Mouse (Mus musculus): ENCODE results near the gene Oprm1. TPM values are rescaled to one million over a fixed set of nuclear protein-coding genes. Genes with fewer than 3 reads are reported as not detected.
"Not testable (repeated sequence)": the region's sequence is repeated elsewhere in the genome, so short reads cannot be mapped to it uniquely, and the experiment has no call there.

Gene Oprm1
- polyA plus RNA-seq, 1 experiment = not detected

GRCm38 (mm10) chr10:6873917-6874316, 115.6 kb downstream of the Oprm1 start:
- Histone ChIP-seq H3K4me3 (ENCODE audit: insufficient read depth, low read depth, low read length) (no peak overlapping the region), H3K4me1 (ENCODE audit: control insufficient read depth, insufficient read depth, insufficient read length, low read length) (no peaks in the 10 kb centered on the region), H3K27ac (replicated peaks; ENCODE audit: low read depth, low read length) (no peak overlapping the region)

DNA sequence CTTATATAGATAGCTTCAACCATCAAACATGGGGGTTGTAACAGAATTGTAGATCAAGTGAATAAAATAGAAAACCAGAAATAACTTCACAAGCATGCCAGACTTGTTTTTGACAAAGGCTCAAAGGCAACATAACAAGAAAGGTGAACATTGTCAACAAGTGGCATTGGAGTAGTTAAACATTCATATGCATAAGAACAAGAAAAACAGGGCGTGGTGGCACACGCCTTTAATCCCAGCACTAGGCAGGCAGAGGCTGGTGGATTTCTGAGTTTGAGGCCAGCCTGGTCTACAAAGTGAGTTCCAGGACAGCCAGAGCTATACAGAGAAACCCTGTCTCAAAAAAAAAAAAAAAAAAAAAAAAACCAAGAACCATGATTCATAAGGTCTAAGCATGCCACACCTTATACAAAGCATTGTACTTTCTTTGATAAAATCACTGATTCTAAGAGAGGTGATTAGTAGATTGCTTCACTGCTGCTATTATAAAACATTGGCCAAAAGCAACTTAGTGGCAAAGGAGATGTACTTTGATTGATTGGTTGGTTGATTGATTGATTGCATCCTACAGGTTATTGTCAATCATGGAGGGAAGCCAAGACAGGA, 120.1 kb downstream of the Oprm1 start:
- Histone ChIP-seq H3K4me3 (ENCODE audit: insufficient read depth, low read depth, low read length) (no peak overlapping the region), H3K27ac (replicated peaks; ENCODE audit: low read depth, low read length) (no peak overlapping the region), H3K4me1 (ENCODE audit: control insufficient read depth, insufficient read depth, insufficient read length, low read length) (no peaks in the 10 kb centered on the region)

- not testable (repeated sequence) for H3K4me1 ChIP-seq (ENCODE audit: control insufficient read depth, insufficient read depth, insufficient read length, low read length); H3K4me3 ChIP-seq (ENCODE audit: insufficient read depth, low read depth, low read length); H3K27ac ChIP-seq (replicated peaks; ENCODE audit: low read depth, low read length)
Measured at GRCm38 (mm10) chr10:6882041-6882440, 123.7 kb downstream of the Oprm1 start.

DNA sequence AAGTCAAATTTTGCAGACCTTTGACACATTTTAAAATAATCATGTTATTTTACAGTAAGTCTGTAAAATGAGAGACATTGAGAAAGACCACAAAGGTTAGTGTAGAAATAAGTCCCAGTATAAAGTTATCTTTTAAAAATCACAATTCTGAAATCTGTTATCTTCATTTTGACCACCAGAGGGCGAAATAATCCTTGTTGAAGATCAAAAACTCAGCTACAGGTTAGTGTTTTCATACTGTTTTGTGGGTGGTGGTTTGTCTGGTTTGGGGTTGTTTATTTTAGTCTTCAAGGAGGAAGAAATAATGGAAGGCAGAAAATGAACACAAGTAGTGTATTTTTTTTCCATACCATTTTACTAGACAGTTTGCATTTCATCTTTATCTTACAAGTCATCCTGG, 127.2 kb downstream of the Oprm1 start:
- no peak overlapping the region for H3K4me3 ChIP-seq (ENCODE audit: insufficient read depth, low read depth, low read length)
- H3K27ac ChIP-seq (replicated peaks; ENCODE audit: low read depth, low read length) = no peak overlapping the region
- no peaks in the 10 kb centered on the region for H3K4me1 ChIP-seq (ENCODE audit: control insufficient read depth, insufficient read depth, insufficient read length, low read length)

- Histone ChIP-seq H3K4me1 (ENCODE audit: control insufficient read depth, insufficient read depth, insufficient read length, low read length) (no peaks in the 10 kb centered on the region), H3K4me3 (ENCODE audit: insufficient read depth, low read depth, low read length) (no peak overlapping the region), H3K27ac (replicated peaks; ENCODE audit: low read depth, low read length) (no peak overlapping the region)
Measured at GRCm38 (mm10) chr10:6889640-6890245, 131.4 kb downstream of the Oprm1 start.

- H3K4me1 ChIP-seq (ENCODE audit: control insufficient read depth, insufficient read depth, insufficient read length, low read length) = no peaks in the 10 kb centered on the region
- H3K4me3 ChIP-seq (ENCODE audit: insufficient read depth, low read depth, low read length) = no peak overlapping the region
- no peak overlapping the region for H3K27ac ChIP-seq (replicated peaks; ENCODE audit: low read depth, low read length)
Measured at GRCm38 (mm10) chr10:6890348-6891009, 132.2 kb downstream of the Oprm1 start.

- Histone ChIP-seq H3K27ac (replicated peaks; ENCODE audit: low read depth, low read length) (no peak overlapping the region), H3K4me3 (ENCODE audit: insufficient read depth, low read depth, low read length) (no peak overlapping the region), H3K4me1 (ENCODE audit: control insufficient read depth, insufficient read depth, insufficient read length, low read length) (no peaks in the 10 kb centered on the region)
Measured at GRCm38 (mm10) chr10:6895796-6896195, 137.5 kb downstream of the Oprm1 start.

DNA sequence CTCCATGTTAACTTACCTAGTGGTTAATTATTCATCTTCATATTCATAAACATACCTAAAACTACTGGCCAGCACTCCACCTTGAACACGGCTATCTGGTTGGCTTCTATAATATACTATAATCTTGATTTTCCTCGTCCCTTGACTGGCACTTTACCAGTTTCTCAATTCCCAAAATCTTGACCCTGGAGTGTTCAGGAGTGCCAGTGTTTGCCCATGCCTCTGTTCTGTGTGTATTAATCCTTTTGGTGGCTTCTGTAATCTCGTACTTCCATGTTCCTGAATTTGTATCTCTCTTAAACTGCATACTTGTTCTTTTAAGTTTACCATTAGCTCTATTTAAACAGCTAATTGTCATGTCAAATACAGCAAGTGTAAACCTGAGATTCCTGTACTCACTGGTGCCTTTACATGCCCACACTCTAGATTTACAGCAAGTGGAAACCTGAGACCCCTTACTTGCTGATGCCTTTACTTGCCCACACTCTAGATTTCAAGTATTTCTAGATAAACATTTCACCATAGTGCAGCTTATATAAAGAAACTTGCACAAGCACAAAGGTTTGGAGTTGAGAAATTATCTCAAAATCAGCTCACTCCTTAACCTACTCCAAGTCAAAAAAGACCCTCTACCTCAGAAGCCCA, 138.5 kb downstream of the Oprm1 start:
- Histone ChIP-seq H3K4me3 (ENCODE audit: insufficient read depth, low read depth, low read length) (no peak overlapping the region), H3K4me1 (ENCODE audit: control insufficient read depth, insufficient read depth, insufficient read length, low read length) (no peaks in the 10 kb centered on the region), H3K27ac (replicated peaks; ENCODE audit: low read depth, low read length) (no peak overlapping the region)

GRCm38 (mm10) chr10:6900126-6900525, 141.8 kb downstream of the Oprm1 start:
- Histone ChIP-seq H3K27ac (replicated peaks; ENCODE audit: low read depth, low read length) (no peak overlapping the region), H3K4me3 (ENCODE audit: insufficient read depth, low read depth, low read length) (no peak overlapping the region), H3K4me1 (ENCODE audit: control insufficient read depth, insufficient read depth, insufficient read length, low read length) (no peaks in the 10 kb centered on the region)

- no peaks in the 10 kb centered on the region for H3K4me1 ChIP-seq (ENCODE audit: control insufficient read depth, insufficient read depth, insufficient read length, low read length)
- no peak overlapping the region for H3K27ac ChIP-seq (replicated peaks; ENCODE audit: low read depth, low read length)
- H3K4me3 ChIP-seq (ENCODE audit: insufficient read depth, low read depth, low read length) = no peak overlapping the region
Measured at GRCm38 (mm10) chr10:6901819-6902393, 143.6 kb downstream of the Oprm1 start.

DNA sequence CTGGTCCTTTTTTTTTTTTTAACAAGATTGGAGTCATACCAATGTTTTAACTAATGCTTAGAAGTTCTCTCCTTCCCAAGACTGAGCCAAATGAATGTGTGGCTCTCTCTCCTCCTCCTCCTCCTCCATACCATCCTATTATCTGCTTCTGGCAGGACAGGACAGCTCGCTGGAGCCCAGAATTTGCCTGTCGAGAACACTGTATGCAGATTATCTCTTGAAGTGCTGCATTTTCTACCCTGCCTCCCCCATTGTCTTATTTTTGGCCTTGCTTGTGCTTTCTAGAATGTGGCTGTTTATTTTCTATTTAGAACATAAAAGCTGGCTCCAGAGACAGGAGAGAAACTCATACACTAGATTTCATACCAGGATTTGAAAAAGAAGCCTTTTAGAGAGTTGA, 151.5 kb downstream of the Oprm1 start:
- Histone ChIP-seq H3K4me3 (ENCODE audit: insufficient read depth, low read depth, low read length) (no peak overlapping the region), H3K27ac (replicated peaks; ENCODE audit: low read depth, low read length) (no peak overlapping the region), H3K4me1 (ENCODE audit: control insufficient read depth, insufficient read depth, insufficient read length, low read length) (no peaks in the 10 kb centered on the region)

DNA sequence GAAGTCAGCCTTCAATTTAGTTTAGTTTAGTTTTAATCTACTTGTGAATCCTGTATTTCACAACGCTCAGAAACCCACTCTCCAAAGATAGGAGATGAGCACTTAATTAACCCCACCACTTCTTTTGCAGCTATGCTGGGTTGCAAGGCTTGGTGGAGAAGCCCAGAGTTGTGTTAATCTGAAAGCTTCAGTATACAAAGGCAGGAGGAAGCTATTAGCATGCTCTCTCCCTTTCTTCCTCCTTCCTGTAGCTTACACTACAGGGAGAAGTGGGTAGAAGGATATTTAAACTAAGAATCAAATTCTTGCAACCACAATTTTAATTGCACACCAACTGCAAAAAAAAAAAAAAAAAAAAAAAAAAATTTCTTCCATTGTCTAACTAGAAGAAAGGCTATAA, 157.7 kb downstream of the Oprm1 start:
- Histone ChIP-seq H3K4me1 (ENCODE audit: control insufficient read depth, insufficient read depth, insufficient read length, low read length) (no peaks in the 10 kb centered on the region), H3K27ac (replicated peaks; ENCODE audit: low read depth, low read length) (no peak overlapping the region), H3K4me3 (ENCODE audit: insufficient read depth, low read depth, low read length) (no peak overlapping the region)

DNA sequence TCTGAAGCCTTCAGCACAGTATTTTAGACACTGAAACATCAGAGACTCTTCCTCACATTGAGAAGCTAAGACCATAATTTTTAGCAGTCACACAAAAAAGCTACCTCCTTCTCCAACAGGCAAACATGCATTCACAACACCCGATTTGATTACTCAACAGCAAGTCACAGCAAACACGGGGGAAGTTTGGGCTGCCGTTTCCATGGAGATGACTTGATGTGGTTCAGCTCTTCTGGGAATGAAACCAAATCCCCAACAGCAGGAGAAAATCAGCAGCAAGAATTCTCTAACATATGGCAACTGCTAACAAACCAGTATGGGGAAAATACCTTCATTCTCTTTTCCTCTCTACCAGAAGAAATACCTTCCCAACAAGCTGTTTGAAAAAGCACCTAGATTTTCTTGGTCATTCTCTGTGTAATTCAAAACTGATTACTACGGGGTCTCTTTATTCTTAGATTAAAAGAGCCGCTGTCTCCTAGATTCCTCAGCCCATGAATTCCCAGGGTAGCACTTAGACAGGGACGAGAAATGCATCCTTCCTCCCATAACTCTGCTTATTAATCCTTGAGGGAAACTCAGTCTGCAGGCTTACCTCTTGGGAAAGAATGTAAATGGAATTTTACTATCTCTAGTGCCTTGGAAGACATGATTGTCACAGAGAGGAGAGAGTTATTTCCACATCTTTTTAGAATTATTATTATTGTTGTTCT, 158.4 kb downstream of the Oprm1 start:
- no peaks in the 10 kb centered on the region for H3K4me1 ChIP-seq (ENCODE audit: control insufficient read depth, insufficient read depth, insufficient read length, low read length)
- H3K4me3 ChIP-seq (ENCODE audit: insufficient read depth, low read depth, low read length) = no peak overlapping the region
- H3K27ac ChIP-seq (replicated peaks; ENCODE audit: low read depth, low read length) = no peak overlapping the region

DNA sequence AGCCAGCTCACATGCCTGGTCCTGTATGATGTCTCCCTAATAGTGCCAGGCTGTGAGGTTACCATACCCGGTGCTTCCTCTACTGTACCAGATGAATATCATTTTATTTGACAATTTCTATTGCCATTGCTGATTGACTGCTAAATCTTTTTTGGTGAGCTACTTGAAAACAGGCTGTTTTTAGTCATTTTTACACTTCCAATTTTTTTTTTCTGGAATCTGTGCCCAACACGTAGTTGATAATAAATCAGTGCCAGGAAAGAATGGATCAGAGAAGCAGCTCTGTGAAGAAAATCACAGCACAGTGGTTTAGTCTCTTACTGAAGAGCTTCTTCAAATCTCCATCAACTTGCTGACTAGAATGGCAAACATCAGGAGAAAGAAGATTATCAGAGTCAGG, 168.4 kb downstream of the Oprm1 start:
- H3K4me3 ChIP-seq (ENCODE audit: insufficient read depth, low read depth, low read length) = no peak overlapping the region
- no peak overlapping the region for H3K27ac ChIP-seq (replicated peaks; ENCODE audit: low read depth, low read length)
- no peaks in the 10 kb centered on the region for H3K4me1 ChIP-seq (ENCODE audit: control insufficient read depth, insufficient read depth, insufficient read length, low read length)

All from brown adipose tissue, adult 24 weeks (tissue).